Mouse (Mus musculus) cortical plate, adult 2 months (tissue): ENCODE measurements around the gene Spag6. TPM values are rescaled to one million over a fixed set of nuclear protein-coding genes. Genes with fewer than 3 reads are reported as not detected.
A peak's percentile ranks its signal among the peaks of the same experiment; 100 is the strongest.

Source experiments
- H3K27ac ChIP-seq: fragments of 200-500 bp; 2 replicates; pipeline ENCODE4 v1.5.1; 2012; ENCODE audit warnings: low read length, control low read depth, inconsistent platforms; ENCODE audit not compliant: insufficient read depth
- H3K4me1 ChIP-seq: fragments of 200-500 bp; 2 replicates; pipeline ENCODE4 v1.6.1; 2011; ENCODE audit warnings: low read length; ENCODE audit not compliant: control insufficient read depth, insufficient read depth
- H3K4me3 ChIP-seq: fragments of 200-500 bp; 2 replicates; pipeline ENCODE4 v1.5.1; 2011; ENCODE audit warnings: mild to moderate bottlenecking, low read length, control low read depth; ENCODE audit not compliant: insufficient read depth
- CTCF ChIP-seq: fragments of 200-500 bp; IDR thresholded peaks from 2 replicates; pipeline ENCODE4 v1.5.1; 2011; ENCODE audit warnings: mild to moderate bottlenecking, control low read depth, low read length; ENCODE audit not compliant: insufficient read depth; ENCODE audit errors: extremely low read depth
- POLR2A ChIP-seq: fragments of 200-500 bp; IDR thresholded peaks from 2 replicates; pipeline ENCODE4 v1.6.1; 2011; ENCODE audit warnings: mild to moderate bottlenecking, low read length, control low read depth; ENCODE audit not compliant: insufficient read depth; ENCODE audit errors: extremely low read depth
- polyA plus RNA-seq: library from polyadenylated mRNA; depleted of rRNA; stranded (reverse); fragments of >200 nt; gene quantifications from 2 replicates; pipeline ENCODE4 v1.2.3, GENCODE M21; 2012

Spag6 gene
- polyA plus RNA-seq, 1 experiment, result 6.7 TPM

DNA sequence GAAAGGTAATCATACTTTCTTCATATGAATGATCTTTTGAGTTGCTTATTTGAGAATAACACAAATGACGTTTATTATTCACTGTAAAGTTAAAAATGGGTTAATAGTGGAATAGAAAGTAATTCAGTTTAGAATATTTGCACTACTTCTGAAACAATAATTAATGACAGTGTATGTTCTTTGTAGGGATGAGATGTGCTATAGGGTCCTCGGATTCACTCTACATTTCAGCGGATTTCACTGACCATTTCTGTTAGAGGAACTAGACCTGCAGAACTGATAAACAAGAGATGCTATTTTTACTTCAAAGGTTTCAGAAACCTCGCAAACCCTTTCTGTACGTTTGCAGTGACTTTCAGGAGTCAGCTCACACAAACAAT lies 351 bp upstream of the Spag6 start:
- no peak overlapping the region for H3K27ac ChIP-seq
- TF ChIP-seq CTCF, result no peak
- TF ChIP-seq POLR2A, result no peak
- H3K4me1 ChIP-seq, result no peaks in the 10 kb centered on the region; the same call in 1 of the 2 replicates
- H3K4me3 ChIP-seq, result peak overlapping the region; percentile 51; the same call in 1 of the 2 replicates

DNA sequence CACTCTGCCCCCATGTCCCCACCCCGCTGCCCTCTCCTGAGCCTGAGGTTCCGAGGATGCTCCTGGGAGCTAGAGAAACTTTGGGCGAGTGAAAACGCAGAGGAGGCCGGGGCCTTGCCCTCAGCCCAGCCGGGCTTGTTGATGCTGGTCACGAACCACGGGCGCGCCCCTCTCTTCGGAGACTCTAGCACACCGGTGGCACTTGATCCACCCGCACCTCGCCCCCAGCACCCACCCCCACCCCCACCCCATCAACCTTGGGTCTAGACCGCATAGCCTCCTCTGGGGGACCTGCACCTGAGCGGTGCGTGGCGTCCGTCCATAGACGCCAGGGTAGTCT lies 749 bp downstream of the Spag6 start:
- H3K27ac ChIP-seq, result no peak overlapping the region
- peak overlapping the region; percentile 51 for H3K4me3 ChIP-seq
- H3K4me1 ChIP-seq, result no peaks in the 10 kb centered on the region
- no peak for TF ChIP-seq CTCF
- TF ChIP-seq POLR2A, result no peak

DNA sequence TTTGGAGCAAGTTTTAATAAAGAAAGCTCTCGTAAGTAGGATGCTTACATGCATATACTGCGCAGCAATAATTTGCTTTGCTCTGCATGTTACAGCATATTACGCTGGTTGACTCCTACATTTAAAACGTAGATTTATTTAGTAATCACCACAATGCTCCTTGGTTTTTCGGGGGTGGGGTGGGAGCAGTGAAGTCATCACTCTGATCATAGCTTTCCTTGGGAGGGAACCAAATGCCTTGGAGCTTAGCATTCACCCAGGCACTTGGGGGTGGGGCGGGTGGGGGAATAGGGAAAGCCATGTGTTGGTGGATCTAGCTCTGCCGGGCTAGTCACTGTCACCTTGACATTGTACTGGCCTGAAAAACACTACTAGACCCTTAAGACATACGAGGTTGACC lies 1.3 kb downstream of the Spag6 start:
- no peak overlapping the region for H3K27ac ChIP-seq
- H3K4me1 ChIP-seq, result no peaks in the 10 kb centered on the region
- no peak for TF ChIP-seq CTCF
- TF ChIP-seq POLR2A, result no peak
- H3K4me3 ChIP-seq, result peak overlapping the region; percentile 51; the same call in 1 of the 2 replicates

DNA sequence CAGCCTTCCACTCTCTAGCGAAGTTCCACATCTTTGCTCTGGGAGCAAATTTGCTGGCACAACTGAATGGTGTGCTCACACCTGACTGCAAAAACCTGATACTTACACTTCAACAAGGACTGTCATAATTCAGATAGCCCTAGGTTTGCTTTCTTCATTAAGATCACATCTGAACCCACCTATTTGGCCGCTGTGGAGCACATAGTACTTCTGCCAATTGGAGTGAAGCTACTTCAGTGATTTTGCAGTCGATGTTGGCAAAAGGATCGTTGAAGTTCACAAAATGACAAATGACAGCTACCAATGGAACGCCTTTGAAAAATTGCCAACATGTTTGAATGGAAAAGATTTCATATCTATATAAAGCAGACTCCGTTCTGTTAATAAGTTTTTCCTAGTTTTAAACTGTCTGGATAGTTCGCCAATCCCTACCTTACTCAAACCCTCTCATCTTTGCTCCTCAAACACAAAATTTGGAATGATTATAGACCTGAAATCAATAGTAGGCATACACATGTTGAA lies 1.9 kb downstream of the Spag6 start:
- H3K4me3 ChIP-seq, result no peak overlapping the region
- H3K4me1 ChIP-seq, result no peaks in the 10 kb centered on the region
- no peak overlapping the region for H3K27ac ChIP-seq
- no peak for TF ChIP-seq POLR2A
- TF ChIP-seq CTCF, result no peak

DNA sequence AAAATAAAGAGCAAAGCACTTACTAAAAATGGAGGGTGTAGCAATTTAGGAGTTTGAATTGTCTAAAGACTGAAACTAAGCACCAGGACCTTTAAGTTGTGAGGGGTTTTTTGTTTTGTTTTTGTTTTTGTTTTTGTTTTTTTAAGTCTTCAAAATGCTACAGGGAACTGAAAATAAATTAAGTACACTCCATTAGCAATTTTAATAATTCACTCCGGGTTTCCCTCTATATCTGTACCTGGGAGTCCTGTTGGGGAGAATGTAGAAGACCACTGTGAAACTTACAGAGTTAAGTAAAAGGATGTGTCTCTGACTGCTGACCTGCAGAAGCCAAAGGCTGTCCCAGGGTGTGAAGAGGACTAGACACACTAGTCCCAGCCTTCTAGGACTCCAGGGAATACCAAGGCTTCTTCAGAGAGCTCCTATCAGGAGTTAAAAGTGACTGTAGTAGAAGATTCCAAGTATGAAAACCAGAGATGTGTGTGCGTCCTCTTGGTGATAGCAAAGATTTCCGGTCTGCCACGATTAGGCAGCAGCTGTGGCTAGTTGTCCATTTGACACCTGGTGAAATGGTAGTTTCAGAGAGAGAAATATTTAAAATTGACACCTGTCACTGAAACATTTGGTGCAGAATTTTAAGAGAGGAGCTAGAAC lies 3.9 kb downstream of the Spag6 start:
- TF ChIP-seq POLR2A, result no peak
- no peak for TF ChIP-seq CTCF

DNA sequence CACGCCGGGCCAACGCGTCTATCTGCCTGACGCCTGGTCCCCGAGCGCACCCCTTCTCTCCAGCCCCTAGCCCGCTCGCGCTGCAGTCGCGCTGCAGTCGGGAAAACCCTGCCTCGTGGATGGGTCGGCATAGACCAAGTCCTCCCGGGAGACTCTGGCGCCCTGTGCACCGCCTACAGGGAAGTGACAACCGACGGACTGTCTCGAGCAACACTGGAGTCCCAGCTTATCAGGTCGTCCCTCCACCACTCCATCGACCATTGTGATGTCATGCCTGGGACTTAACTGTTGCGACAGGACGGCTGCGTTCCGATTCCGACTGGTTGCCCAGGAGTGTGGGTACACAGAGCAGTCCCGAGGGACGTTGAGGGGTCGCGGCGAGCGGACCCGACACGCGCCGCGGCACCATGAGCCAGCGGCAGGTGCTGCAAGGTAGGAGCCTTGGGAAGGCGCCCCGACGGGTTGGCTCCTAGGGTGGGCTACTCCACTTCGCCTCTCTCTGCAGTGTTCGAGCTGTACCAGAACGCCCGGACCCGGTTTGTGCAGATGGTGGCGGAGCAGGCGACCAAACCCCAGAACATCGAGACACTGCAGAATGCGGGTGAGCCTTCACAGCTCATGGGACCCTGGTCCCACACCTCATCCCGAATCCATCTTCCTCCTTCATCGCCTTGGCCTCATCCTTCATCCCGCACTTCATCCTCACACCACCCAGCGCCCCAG lies 5.0 kb downstream of the Spag6 start:
- Histone ChIP-seq H3K27ac (no peak overlapping the region), H3K4me3 (0 out of 2 replicates have a peak overlapping the region, but pooled peaks have one; percentile 10), H3K4me1 (no peaks in the 10 kb centered on the region)
- TF ChIP-seq CTCF, result no peak
- TF ChIP-seq POLR2A, result no peak

More for the DNA sequence above, 3.9 kb downstream of the Spag6 start:
- Histone ChIP-seq H3K27ac (no peak overlapping the region), H3K4me1 (no peaks in the 10 kb centered on the region), H3K4me3 (no peak overlapping the region)

DNA sequence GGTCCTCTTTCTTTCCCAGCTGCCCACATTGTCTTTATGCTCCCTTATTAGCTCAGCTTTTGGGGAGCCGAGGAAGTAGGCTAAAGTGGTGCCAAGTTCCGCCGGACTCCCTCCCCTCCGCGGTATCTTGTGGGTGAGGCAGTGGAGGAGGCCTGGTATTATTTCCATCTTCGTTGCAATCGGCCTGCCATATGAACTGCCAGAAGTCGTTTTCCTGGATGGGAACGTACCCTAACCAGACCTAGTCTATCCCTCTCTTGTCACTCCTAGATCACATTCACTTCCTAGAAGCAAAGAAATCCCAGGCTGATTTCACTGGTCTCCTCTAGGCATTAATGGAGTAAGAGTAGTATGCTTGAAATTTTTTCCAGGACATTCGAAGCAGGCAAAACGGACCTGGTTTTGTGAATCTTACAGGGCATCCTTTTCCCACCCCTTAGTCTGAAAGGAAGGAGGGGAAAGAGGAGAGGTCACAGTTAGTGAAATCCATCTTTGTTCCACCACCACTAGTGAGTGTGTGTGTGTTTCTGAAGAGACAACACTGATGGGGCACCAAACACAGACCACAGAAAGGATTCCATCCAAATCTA lies 5.7 kb downstream of the Spag6 start:
- Histone ChIP-seq H3K4me1 (no peaks in the 10 kb centered on the region), H3K27ac (no peak overlapping the region), H3K4me3 (no peak overlapping the region)
- no peak for TF ChIP-seq CTCF
- TF ChIP-seq POLR2A, result no peak

DNA sequence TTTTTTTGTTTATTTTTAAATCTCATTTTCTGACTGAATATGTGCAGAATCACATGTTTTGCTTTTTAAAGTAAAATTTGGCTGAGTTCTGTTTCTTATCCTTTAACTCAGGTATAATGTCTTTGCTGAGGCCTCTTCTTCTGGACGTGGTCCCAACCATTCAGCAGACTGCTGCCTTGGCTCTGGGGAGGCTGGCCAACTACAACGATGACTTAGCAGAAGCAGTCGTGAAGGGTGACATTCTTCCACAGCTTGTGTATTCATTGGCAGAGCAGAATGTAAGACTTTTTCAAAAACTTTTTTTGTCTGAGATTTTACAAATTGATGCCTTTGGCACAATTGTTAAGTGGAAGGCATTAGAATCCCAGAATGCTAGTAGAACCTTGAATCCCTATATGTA lies 16.5 kb downstream of the Spag6 start:
- H3K27ac ChIP-seq, result no peak overlapping the region
- H3K4me3 ChIP-seq, result no peak overlapping the region
- TF ChIP-seq POLR2A, result no peak
- no peak for TF ChIP-seq CTCF
- H3K4me1 ChIP-seq, result no peaks in the 10 kb centered on the region

DNA sequence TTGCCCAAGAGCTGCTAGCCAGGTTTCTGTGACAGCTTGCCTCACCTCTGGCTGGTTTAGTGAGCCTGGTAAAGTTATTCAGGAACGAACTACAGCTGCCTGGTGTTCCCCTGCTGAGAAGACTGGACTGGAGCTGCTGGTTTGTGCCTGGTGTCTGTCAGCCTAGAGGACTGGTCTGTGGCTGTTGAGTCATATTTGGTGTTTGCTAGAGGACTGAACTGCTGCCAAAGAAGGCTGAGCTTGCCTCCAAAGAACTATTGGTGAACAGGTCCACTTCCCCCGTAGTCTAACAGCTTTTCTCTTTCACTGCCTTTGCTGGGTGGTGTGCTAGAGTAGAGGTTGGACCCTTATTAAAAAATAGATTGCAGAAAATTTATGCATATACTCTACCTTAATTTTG lies 19.2 kb downstream of the Spag6 start:
- TF ChIP-seq POLR2A (no peak), CTCF (no peak)
- no peak overlapping the region for H3K27ac ChIP-seq
- H3K4me3 ChIP-seq, result no peak overlapping the region
- H3K4me1 ChIP-seq, result no peaks in the 10 kb centered on the region

DNA sequence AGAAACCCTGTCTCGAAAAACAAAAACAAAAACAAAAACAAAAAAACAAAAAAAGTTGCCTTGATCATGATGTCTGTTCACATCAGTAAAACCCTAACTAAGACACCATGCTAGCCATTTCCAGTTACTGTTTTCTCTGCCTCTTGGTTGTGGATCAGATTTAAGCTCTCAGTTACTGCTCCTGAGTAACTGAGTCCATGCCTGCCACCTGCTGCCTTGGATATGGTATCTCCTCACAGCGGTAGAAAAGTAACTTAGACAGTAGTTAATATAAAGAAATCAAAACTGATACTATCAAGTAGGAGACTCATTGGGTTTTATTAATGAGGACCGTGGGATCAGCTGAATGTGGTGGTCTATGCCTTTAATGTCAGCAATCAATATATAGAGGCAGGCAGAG lies 20.5 kb downstream of the Spag6 start:
- Histone ChIP-seq H3K27ac (no peak overlapping the region), H3K4me3 (no peak overlapping the region), H3K4me1 (no peaks in the 10 kb centered on the region)
- TF ChIP-seq CTCF (no peak), POLR2A (no peak)

DNA sequence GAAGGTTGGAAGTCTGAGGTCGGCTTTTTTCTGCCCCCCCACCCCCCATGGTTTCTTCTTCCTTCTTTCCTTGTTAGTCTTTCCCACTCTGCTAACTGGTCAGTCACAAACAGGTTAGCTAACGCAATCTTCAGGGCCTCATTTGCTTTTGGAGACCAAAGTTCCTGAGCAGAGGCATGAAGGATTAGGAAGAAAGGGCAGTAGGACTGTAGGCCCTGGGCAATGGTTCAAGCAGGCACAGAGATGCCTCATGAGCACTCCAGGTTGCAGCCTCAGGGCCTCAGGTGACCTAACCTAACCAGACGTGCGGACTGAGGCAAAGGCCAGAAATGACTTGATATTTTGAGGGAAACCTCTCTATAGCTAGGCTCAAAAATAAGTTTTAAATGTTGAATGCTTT lies 24.7 kb downstream of the Spag6 start:
- no peak for TF ChIP-seq CTCF
- TF ChIP-seq POLR2A, result no peak
- H3K4me3 ChIP-seq, result no peak overlapping the region
- H3K4me1 ChIP-seq, result no peaks in the 10 kb centered on the region
- H3K27ac ChIP-seq, result no peak overlapping the region
